Mouse (Mus musculus): ENCODE measurements around the gene Ankrd40.

Gene Ankrd40

DNA sequence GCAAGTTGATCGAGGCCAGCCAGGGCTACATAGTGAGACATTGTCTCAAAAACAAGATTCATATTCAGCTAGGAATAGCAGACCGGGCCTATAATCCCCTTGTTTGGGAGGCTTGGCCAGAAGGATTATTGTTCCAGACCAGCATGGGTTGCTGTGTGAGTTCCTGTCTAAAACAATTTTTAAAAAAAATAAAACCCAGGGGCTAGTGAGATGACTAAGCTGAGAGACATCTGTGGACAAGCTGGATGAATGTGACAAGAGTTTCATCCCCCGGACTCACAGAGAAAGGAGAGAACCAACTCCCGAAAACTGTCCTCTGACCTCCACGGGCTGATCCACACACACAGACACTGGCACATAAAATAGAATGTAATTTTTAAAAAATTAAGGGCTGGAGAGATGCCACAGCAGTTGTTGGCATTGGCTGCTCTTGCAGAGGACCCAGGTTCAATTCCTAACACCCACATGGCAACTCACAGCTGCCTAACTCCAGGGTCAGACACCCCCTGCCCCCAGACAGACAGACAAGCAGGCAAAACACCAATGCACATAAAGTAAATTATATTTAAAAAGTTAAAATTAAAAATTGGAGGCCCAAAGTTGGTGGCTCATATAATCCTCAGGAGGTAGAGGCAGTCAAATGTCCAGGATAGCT, 4.4 kb upstream of the Ankrd40 start:
- DNase-seq = no peak

DNA sequence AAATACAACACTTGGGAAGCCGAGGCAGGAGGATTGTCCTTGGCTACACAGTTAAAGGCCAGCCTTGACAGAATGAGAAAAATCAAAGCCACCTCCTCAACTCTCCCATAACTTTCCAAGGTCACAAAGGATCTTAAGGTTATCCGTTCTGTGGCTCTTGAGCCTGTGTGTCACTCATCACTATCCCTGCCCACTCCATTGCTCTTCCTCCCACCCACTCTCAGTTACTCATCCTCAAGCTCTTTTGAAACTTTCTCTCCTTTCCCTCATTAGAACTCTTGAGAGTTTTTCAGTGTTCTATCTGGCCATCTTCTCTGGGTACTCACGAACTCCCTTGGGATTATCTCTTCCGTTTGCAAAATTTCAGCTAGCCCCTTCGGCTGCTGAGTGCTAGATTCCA, 3.2 kb upstream of the Ankrd40 start:
- DNase-seq = no peak

- DNase-seq = no peak
These were observed 815 bp upstream of the Ankrd40 start for GRCm38 (mm10) chr11:94326961-94327411.

DNA sequence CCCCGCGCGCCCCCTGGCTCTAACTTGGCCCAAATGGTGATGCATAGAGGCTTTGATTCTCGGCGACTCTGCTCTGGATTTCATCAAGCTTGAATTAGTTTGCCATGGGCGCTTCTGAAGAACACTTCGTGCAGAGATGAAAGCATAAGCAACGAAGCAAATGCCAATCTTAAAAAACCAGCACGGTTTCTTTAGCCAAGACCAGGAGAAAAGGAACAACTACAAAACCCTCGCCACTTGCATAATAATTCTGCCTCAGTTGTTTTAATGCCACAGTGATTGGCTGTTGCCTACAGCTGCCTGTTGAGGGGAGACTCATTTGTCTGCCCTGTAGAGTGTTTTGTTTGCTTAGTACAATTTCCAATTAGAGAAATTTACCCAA, 834 bp downstream of the Ankrd40 start:
- no peak for DNase-seq

DNA sequence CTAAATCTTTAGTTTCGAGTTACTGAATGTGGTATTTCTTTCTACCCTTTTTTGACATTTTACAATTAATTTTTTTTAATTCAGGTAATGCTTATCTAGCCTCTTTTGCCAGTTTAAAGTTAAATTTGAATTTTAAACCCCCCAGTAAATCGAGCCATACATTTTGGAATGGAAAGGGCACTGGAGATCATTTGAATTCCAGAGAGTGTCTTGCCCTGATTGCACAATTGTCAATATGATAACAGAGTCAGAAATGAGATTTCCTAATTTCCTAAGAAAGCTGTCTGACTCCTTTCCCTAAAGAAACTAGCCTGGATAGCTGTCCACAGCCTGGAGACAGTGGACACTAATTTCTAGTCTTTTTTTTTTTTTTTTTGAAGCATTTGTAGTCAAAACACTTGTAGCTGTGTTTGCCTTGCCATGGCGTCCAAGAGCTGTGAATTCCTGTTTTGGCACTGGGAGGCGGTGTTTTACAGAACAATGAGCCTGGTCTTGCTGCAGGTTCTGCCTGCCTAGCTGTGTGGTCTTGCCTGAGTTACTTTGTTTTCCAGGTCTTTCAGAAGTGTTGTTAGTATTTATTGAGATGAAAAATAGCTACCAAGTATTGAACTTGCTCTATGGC, 1.6 kb downstream of the Ankrd40 start:
- peak; percentile 57 for DNase-seq

DNA sequence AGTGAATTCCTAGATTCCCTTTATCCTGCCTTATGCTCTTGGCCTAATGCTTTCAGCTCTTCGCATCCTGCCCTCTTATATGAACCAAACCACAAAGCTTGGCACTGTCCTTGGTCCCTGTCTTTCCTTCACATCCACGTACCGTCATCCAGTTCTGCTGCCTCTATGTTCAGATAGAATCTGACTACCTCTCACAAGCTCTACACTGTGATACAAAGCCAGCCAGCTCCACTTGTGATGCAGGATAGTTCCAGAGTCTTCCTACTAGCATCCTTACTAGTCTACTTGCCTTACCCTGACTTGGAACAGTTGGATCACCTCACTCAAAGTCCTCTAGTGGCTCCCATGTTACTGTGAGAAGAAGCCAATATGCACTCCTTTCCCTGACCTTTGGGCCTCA, 2.4 kb downstream of the Ankrd40 start:
- no peak for DNase-seq

DNA sequence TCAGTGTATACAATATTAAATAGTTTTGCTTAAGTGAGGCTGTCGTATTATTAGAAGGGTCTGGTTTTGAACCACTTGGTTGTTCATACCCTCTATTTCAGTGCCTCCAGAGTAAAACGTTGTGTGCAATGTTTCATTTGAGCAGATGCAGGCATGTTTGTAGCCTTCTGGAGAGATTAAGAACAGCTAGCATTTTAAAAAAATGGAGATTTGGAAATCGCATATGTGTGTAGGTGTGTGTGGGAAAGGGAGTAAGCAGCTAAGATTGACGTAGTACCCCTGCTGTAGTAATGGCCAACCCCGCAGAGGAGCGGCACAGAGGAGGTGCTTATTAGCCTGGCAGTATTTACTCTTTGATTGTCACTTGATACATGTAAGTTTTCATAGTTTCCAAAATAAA, 4.9 kb downstream of the Ankrd40 start:
- DNase-seq = no peak

DNA sequence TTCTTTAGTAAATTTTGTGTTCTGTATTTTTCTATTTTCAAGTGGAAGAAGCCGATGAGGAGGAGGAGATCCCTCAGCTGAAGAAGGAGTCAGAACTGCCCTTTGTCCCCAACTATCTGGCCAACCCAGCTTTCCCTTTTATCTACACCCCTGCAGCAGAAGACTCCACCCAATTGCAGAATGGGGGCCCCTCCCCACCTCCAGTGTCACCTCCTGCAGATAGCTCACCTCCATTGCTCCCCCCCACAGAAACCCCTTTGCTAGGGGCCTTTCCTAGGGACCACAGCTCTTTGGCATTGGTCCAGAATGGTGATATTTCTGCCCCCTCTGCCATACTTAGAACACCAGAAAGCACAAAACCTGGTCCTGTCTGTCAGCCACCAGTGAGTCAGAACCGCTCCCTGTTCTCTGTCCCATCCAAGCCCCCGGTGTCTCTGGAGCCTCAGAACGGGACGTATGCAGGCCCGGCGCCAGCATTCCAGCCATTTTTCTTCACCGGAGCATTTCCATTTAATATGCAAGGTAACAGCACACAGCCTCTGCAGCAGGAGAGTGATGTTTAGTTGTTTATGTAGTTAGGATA, 6.7 kb downstream of the Ankrd40 start:
- no peak for DNase-seq

DNA sequence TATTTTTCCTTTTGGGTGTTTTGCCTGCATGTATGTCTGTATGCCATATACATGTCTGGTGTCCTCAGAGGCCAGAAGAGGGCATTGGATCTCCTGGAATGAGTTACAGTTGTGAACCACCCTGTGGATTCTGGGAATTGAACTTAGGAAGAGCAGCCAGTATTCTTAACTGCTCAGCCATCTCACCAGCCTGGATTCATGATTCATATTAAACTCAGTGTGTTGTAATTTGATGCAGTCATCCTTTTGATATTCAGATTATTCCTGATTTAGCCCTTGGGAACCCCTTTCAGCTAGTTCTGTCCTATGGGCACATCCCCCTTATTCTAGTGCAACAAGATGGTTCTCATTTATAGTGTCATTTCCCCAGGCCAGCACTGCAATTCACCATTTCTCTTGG, 8.8 kb downstream of the Ankrd40 start:
- DNase-seq = no peak

DNA sequence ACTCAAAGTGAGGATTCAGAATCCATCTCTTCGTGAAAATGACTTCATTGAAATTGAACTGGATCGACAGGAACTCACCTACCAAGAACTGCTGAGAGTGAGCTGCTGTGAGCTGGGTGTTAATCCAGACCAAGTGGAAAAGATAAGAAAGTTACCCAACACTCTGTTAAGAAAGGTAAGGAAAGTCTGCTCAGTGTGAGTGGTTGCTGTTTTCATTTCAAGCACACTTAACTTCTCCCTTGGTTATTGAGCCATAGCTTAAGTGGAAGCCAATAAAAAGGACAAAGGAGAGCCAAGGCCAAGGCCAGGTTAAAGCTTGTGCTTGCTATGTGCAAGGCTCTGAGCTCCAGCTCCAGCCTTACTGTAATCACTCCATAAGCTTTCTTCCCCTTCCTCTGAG, 10.5 kb downstream of the Ankrd40 start:
- DNase-seq = no peak

GRCm38 (mm10) chr11:94339732-94340585, 12.2 kb downstream of the Ankrd40 start:
- DNase-seq = peak; percentile 67

DNA sequence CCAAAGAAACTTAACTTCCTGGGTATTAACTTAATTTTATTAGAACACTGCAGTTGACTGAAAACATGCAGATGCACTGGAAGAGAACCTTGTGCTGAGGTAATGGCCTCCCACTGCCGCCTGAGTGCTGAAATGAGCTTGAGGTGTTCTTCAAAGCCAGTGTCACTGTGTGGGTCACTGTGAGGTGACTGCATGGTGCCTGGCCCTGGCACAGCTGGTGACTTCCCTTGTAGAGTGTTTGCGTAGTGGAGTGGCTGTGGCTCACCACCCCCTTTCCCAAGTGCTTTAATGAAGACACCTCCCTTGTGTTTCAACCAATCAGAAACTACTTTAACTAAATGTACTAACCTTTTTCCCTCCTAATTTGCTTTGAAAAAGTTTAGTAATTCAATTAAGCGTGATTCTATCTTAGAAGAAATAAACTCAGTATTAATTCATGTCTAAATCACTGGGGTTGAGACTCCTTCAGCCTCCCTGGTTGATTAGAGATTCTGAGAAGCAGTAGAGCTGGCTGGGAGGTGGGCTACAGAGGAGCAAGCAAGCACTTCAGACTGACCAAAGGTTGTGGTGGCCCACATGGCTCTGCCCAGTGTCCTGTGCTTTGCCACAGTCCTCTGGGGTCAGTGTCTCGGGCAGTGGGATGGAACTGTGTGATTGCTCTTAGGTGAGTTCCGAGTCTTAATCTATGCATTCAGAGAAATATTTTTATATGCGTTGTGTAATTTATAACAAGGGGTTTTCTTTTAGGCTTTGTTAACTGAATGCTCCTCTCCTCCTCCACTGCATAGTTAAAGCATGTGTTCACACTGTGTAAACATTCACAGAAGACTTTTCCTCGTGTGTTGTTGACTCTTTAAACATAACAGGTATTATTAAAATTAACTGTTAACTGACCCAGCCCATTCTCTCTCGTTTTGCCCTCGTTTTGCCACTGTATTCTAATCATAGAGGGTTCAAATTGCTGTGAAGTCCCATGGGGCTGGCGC, 13.4 kb downstream of the Ankrd40 start:
- no peak for DNase-seq

- no peak for DNase-seq
These were observed 14.5 kb downstream of the Ankrd40 start for GRCm38 (mm10) chr11:94342114-94342905.

DNA sequence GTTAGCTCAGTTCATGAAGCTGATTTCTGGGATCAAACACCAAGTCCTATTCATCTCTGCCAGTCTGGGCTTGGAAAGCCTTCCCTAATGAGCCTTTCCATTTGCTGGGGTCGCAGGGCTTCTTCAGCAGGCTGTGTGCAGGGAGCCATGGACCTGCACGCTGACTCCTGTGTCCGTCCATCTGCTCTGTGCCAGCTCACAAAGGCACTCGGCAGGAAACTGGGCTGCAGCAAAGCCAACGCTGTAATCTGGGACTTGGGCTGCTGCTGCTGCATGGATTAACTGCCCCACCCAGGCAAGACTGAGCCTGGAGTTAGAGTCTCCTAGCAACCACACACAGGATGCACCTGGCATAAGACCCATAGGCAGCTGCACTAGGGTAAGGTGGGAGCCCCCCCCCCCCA, 16.2 kb downstream of the Ankrd40 start:
- peak; percentile 53 for DNase-seq

DNA sequence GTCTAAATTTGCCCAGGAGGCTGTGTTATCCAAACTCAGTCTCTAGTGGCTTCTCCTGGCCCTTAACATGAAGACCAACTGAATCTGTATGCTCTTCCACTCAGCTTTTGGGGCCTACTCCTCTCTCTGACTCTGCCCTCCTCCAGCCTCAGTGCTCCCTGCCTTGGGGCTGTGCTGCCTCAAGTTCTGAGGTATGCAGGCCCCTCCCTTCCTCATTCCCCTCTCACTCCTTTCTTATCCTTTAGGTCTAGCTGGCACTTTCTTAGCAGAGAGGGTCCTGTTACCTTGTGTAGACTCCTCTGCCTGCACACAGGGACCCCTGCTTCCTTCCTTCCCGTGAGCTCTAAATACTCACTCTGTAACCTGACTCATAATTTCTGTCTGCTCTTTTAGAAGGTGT, 16.7 kb downstream of the Ankrd40 start:
- DNase-seq = peak; percentile 23

- no peak for DNase-seq
These were observed 18.1 kb downstream of the Ankrd40 start for GRCm38 (mm10) chr11:94345926-94346325.

DNA sequence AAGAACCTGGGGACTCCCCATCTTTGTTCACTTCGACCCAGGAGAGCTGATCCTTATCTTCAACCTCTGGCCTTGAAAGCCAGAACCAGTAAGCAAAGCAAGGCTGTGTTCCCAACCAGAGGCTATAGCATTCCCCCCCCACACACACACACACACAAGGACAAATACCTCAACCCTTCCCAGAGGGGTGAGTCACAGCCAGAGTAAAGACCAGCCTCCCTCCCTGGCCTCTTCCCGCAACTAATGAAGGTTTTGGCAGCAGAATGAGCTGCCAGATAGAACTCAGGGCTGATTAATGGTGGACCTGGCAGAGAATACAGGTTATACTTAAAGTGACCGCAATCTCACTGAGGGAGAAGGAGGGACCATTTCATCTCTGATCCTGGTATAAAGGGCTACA, 18.8 kb downstream of the Ankrd40 start:
- DNase-seq = no peak

DNA sequence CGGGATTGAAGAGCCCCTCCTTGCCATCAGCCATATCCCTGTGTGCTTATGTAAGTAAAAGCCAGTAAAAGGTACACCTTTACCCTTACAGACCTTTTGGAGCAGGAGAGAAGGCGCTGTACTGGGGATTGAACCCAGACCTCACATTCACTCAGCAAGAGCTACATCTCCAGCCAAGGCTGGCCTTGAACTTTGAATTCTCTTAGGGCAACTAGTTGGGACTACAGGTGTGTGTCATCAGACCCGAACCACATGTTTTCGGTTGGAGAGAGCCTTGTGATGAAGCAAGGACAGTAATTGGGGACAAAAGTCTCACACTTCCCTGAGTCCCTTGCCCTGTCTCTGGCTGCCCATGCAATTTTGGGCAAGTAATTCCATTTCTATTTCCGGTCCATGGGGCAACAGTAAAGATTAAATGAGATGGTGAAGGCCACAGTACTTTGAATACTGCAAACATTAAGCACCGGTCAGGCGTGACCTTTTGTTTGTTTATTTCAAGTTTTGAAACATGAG, 19.3 kb downstream of the Ankrd40 start:
- DNase-seq = no peak

DNA sequence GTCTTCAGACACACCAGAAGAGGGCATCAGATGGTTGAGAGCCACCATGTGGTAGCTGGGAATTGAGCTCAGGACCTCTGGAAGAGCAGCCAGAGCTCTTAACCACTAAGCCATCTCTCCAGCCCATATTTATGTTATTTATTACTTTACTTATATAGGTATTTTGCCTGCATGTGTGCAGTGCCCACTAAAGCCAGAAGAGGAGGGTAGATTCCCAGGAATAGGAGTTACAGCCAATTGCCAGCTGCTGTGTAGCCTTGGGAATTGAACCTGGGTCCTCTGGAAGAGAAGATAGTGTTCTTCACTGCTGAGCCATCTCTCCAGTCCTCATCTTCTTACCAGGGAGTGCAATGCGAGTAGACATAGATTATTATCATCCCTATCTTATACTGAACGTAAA, 22.0 kb downstream of the Ankrd40 start:
- DNase-seq = no peak

GRCm38 (mm10) chr11:94350337-94350736, 22.5 kb downstream of the Ankrd40 start:
- DNase-seq = no peak

DNA sequence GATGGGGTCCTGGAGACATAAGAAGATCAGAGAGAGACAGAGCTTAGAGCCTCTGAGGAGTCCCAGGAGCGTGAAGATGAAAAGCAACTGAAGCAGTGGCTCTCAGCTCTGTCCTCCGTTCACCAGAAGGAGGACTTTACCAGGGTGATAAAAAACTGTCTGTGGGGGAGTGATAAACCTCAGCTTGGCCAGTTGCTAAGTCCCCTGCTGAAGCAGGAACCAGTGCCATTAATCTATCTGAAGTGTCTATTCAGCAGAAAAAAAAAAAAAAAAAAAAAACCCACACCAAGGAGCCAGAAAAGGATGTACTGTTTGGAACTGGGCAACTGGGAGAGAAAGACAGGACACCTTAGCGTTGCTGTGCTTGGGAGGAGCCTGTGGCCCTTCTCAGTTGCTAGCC, 23.3 kb downstream of the Ankrd40 start:
- DNase-seq = no peak

Data from thymus, postnatal 14 days (tissue).